In genomic region chr11:18885729-18886325, GRCm38 (mm10) we compare ENCODE assay signal across 8 mouse cellular contexts.
DNase-seq lines count a peak whose midpoint lies in the region; ATAC-seq lines count a peak whose summit lies in the region.

No protein-coding gene starts in this region.

- H3K4me2 ChIP-seq in heart, embryonic 13.5 days, result peak overlapping the region; percentile 24
- H3K4me2 ChIP-seq in neural tube, embryonic 14.5 days (ENCODE audit: low read depth, low read length), result no peak overlapping the region

- WGBS in heart, embryonic 13.5 days, result 32% methylated on average over 9 of the region's 9 CpGs
- WGBS in neural tube, embryonic 14.5 days, result 7% methylated on average over 9 of the region's 9 CpGs

- no peak for DNase-seq in heart, adult 18-20 months
- DNase-seq in embryo, embryonic 11 days, result peak; percentile 86
- peak; percentile 41 for DNase-seq in kidney, postnatal 10 days
- DNase-seq in thymus, adult 18-20 months, result no peak
- no peak for DNase-seq in lung, postnatal 36 days
- DNase-seq in left cerebral cortex, postnatal 4 days, result no peak

- peak overlapping the region; percentile 50 for H3K27ac ChIP-seq in heart, embryonic 13.5 days (replicated peaks)
- H3K27ac ChIP-seq in neural tube, embryonic 14.5 days (ENCODE audit: low read depth, low read length), result peak overlapping the region; percentile 23; the same call in 1 of the 2 replicates

- H3K27me3 ChIP-seq in heart, embryonic 13.5 days (replicated peaks), result no peaks in the 10 kb centered on the region
- no peaks in the 10 kb centered on the region for H3K27me3 ChIP-seq in neural tube, embryonic 14.5 days (ENCODE audit: control insufficient read depth, insufficient read depth, low read length)

- no peak overlapping the region for H3K4me3 ChIP-seq in heart, embryonic 13.5 days
- H3K4me3 ChIP-seq in neural tube, embryonic 14.5 days (ENCODE audit: low read depth, low read length), result no peak overlapping the region

- H3K9me3 ChIP-seq in heart, embryonic 13.5 days, result no peaks in the 10 kb centered on the region
- H3K9me3 ChIP-seq in neural tube, embryonic 14.5 days (ENCODE audit: control insufficient read depth, low read length), result no peaks in the 10 kb centered on the region

- ATAC-seq in heart, embryonic 13.5 days (ENCODE audit: extremely low read depth, insufficient number of reproducible peaks, low FRiP score, low TSS enrichment), result no peak
- ATAC-seq in neural tube, embryonic 14.5 days (ENCODE audit: low read depth), result no peak

- peaks cover 47% of the 10 kb centered on the region for H3K36me3 ChIP-seq in heart, embryonic 13.5 days
- 0 out of 2 replicates have a peak, but pooled peaks cover 4% of the 10 kb centered on the region for H3K36me3 ChIP-seq in neural tube, embryonic 14.5 days (ENCODE audit: control insufficient read depth, insufficient read depth, low read length)

- peaks cover 47% of the 10 kb centered on the region for H3K4me1 ChIP-seq in heart, embryonic 13.5 days
- H3K4me1 ChIP-seq in neural tube, embryonic 14.5 days (ENCODE audit: control insufficient read depth, insufficient read depth, low read length), result peaks cover 42% of the 10 kb centered on the region

- H3K9ac ChIP-seq in heart, embryonic 13.5 days, result peak overlapping the region; percentile 16; the same call in 1 of the 2 replicates
- H3K9ac ChIP-seq in neural tube, embryonic 14.5 days (replicated peaks; ENCODE audit: low read depth, low read length), result no peak overlapping the region

- intact Hi-C loops in left cerebral cortex, postnatal 4 days (cut with DNase I), result no loop called here

Comparison
In these comparisons a context has a peak if more than half of its experiments do, and no peak if none do; other contexts are left out.
1. DNase-seq: peak in embryo, embryonic 11 days (single experiment) and kidney, postnatal 10 days (single experiment); none in heart, adult 18-20 months (0 of 2), thymus, adult 18-20 months (0 of 2), lung, postnatal 36 days (single experiment) and left cerebral cortex, postnatal 4 days (single experiment).